Mouse (Mus musculus) retina, postnatal 1 day (tissue): ENCODE measurements at regions not wholly inside any gene's neighbourhood (a gene's known extent, or its start where the extent isn't known, plus 50 kb on each side); places are given as distances from the start of the nearest gene placed in this dataset.

Experiments
- DNase-seq: peaks from one replicate; pipeline ENCODE4 v3.0.0-alpha.2; 2012

DNA sequence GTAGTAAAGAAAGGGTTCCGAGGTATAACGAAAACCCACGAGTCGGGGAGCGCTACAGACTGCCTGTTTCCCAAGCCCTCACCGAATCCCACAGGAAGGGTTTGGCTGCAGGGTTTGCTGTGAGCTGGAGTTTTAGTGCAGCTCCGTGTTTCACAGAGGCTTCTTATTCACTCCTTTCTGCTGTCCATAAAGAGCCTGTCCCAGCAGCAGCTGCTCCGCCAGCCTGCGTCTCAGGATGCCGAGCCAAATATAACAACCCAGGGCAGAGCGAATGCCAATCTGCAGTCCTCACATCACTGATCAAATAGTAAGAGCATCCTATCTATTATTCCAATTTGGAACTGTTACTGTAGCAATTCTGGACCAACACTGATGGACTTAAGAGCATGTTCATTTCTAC is 110.7 kb upstream of the Mpp6 start:
- no peak for DNase-seq

DNA sequence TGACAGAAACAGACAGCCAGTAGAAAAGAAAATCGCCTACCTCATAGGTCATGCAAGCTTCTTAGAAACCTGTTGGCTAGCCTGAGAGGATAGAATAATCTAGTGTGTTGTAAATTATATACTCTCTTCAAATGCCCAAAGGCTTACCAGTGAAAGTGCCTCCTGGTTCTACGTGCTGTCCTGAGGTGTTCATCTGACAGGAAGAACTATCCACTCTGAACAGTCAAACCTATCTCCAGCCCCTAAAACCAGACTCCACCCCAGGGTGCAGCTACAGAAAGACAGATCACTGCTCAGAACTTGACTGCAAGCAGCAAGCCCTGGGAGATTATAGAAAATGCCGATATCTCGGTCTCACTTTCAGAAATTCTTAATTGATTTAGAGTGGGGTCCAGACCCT is 102.0 kb upstream of the Mpp6 start:
- DNase-seq = no peak

DNA sequence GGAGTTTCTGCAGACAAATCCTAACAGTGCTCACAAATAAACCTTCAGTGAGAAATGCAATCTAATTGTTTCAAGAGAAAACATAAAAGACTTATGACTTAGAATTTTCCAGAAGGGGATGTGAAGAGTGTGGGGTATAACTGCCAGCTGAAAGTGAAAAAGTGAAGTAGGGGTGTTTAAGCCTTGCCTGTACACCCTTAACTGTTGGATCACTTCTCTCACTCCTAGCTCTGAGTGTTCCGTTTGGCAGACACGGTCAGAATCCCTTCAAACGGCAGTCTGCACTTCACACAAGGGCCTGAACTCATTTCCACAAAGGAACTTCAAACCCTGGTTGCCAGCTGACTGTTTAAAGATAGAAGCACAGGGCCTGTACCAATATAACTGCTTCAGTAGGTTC is 101.2 kb upstream of the Mpp6 start:
- no peak for DNase-seq

DNA sequence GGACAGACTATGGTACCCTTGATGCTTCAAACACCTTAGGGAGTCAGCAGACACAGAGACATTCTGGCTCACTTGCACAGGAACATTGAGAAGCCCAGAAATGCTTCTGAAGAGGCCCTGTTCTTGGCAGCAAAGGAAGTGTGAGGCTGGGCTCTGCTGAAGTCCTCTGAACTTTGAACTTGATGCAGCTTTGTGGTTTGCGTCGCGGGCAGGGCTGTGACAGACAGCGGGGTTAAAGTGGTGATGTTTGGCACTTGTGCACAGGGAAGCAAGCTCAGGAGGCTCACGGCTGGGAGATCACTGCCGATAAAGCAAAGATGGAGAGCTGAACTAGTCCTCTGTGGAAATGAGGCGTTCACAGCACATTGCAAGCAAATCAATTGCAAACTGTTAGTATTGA is 100.7 kb upstream of the Mpp6 start:
- DNase-seq = no peak

DNA sequence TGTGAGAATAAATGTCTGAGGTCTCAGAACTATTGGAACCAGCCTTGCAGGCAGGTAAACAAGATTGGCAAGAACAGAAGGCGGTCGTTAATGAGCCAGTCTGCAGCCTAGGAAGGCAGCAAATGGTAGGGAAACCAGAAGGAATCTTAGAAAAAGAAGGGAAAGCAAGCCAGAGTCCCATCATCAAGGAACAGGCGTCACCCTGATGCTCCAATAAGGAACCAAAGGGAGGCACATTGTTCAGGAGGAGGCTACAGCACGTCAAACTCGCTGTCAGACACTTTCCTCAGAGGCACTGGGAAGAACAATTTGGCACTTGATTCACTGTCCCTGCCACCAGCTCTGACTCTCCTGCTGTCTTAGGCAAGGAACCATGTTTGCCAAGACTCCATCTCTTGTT is 100.2 kb upstream of the Mpp6 start:
- DNase-seq = no peak

DNA sequence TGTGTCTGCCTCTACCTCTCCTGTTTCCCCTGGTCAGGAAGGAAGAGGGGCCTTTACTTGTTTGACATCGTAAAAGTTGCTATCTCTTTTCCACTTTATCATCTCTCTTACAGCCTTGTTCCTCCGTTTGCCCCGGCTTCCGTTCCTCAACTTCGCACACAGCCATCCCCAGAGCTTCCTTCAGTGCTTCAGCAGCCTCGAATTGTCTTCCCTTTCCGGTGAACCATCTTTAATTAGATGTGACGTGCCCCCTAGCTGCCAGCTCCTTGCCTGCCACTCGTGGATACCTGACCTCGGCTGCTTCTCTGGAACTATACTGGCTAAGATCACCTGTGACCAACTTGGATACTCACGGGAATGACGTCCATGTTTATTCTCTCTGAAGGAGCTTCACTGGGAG is 99.0 kb upstream of the Mpp6 start:
- peak; percentile 44 for DNase-seq

DNA sequence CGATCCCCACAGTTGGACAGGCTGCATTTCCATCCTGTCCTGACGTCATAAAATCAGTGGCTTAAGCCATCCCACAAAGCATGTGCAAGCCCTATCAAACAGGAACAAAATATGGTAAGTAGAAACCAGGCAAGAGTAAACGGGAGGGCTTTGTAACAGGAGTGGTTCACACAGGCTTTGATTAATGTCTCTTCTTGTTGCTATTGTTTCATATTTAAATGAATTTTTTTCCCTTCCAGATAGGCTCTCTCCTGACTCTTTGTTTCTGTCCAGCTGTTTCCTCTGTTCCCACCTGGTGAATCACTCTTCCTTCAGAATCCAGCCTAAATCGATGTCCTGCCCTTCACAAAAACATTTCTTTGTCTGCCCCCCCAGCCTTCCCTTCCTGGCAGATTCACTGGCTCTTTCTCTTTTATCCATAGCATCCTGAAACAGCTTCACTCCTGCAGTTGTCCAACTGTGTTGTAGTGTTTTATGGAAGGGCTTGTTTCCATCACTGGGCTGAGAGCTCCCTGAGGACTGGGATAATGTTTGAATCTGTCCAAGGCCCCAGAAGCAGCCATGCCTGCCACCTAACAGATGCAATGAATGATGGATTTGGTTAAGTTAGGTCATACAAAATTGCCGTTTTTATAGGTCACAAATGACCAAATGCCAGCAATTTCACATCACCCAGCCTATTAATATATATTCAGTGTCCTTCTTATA is 98.1 kb upstream of the Mpp6 start:
- no peak for DNase-seq

DNA sequence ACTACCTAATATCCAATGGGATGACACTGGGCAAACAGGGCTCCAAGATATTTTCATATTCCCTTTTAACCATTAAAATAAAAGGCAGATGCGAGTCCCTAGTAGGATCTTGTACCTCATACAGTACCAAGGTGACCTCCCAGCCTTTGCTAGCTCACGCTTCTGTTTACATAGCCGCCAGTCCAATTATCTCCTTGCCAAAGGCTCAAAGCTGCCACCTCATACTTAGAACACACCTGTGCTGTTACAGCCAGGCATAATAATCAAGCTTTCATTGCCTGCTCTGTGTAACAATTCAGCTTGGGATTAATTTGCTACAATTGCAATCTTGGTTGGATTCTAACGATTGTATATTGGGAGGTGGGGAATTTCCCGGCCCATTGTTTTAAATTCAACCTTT is 97.0 kb upstream of the Mpp6 start:
- no peak for DNase-seq

DNA sequence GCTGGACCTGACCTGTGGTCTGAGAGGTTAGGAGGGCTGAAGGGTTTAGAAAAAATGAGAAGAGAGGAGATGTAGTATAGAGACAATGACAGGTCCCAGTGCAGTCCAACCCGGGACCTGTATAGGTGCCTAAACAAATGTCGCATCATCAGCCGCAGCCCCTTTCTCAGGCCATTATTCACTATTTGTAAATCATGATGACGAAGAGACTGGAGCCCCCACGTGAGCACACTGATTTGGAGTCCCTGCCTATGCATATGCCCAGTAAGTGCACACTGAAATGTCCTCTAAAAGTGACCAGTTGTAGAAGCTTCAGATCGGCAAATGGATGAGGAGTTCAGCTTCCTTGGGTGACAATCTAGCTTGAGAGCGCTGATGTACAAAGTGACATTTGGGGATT is 96.2 kb upstream of the Mpp6 start:
- DNase-seq = no peak

DNA sequence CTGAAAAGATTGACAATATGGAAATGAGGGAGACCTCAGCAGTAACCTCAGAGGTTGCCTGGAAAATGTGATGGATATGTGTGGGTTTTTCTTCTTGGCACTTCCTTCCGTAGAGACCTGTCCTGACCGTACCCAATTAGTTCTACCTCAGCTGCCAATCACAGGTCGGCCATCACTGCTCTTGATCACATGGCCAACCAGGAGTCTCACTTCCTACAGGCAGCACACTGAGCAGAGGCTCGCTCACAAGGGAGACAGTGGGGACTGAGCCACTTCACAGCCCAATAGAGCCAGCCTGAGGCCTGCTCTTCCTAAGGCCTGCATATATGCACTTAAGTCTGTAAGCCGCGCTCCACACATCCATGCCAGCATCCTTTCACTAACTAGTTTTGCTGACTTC is 82.1 kb upstream of the Mpp6 start:
- DNase-seq = no peak

DNA sequence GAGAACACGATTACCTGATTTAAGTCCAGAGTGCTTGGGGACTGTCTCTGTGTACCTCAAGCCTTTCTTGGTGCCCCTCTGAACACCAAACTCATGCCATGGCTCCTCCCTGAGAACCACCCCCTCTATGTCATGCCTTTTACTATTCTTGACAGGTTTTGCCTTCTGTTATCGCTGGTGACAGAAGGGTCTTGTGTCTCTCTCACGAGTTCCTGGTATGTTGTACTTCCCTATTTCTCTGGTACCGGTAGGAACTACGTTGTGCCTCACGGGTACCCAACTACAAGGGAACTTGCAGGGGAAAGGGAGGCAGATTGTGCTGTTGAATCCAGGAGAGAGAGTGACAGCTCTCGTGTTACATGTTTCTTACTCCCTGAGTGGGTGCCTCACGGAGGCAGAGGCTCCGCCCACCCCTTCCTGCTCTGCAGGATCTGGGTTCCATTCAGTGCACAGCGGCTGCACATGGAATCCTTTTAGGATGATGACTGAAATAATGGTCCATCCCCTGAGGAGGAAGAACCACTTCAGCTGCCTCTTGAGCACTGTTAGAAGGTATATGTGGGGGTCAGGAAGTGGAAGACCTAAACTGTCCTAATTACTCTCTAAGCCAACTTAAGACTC is 80.0 kb upstream of the Mpp6 start:
- DNase-seq = no peak

DNA sequence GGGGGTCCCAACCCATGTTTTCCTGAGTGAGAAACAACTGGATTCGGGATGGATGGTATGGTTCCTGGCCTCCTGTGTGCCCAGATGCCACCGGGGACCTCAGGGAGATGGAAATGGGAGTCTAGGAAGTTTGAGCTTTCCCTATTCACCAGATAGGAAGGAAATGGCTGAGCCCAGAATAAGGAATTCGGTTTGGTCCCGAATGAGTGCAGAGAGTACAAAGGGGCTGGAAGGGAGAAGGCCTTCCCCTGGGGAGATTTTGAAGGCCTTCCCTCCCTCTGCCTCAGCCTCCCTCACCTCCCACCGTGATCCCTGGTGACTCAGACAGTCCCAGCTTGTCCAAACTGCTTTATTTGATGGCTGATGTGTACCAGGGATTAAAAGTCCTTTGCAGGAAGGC is 78.7 kb upstream of the Mpp6 start:
- no peak for DNase-seq

DNA sequence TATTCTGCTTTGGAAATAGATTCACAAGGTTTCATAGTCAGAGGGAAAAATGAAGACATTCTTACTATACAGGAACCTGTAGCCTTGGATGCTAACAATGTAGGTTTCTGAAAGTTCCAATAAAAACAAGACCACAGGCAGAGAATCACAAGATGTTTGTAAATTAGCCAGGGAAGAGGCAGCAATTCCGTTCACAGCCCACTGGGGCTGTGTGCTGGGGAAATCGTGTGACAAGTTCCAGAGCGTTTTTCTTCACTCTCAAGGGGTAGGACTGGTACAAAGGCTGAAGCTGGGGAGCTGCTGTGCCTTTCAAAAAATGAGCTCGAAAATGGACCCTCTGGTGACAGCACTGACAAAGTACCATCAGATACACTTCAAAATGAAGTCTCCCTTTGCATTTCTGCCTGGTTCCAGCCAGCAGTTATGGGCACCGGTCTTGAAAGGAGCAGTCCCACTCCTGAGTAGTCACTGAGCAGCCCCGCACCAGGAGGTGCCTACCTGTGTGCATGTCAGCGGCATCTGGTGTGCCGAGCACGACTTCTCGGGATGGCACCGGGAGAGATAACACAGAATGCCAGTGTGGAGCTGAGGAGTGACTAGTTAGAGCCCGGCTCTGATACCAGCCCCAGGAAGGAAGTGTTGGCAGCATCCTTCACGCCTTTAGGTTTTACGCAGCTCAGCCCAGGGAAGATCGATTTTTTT is 77.0 kb upstream of the Mpp6 start:
- no peak for DNase-seq

DNA sequence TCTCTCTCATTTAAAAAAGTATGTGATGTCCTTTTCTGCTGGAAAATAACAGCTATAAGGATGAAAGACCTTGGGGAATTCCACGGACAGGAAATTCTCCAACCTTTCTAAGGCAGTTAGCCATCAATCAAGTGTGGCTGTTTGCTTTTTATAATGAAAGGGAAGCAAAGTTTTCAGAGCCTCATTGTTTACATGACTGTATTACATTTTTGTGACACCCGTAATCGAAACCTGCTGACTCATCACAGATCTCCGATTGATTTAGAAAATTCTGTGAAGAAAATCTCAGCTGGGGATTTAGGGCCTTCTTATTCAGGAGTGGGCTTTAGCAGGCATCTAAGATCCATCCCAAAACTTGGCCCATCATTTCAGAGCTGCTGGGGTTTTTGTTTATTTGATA is 72.4 kb upstream of the Mpp6 start:
- DNase-seq = no peak

DNA sequence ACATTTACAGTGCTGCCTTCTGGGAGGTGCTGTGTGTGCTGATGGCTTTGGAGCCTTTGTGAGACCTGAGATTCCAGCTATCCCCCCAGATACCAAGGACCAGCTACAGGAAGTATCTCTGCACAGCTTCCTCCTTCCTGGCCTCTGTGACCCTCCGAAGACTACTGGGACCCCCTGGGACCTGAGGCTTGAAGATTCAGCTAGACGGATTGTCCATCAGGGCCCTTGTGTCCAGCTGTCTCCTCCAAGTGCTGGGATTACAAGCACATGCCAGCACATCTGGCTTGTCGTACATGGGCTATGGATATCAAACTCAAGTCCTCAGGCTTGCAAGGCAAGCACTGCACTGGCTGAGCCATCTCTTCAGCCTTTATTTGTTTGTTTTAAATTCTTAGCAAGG is 71.7 kb upstream of the Mpp6 start:
- no peak for DNase-seq

DNA sequence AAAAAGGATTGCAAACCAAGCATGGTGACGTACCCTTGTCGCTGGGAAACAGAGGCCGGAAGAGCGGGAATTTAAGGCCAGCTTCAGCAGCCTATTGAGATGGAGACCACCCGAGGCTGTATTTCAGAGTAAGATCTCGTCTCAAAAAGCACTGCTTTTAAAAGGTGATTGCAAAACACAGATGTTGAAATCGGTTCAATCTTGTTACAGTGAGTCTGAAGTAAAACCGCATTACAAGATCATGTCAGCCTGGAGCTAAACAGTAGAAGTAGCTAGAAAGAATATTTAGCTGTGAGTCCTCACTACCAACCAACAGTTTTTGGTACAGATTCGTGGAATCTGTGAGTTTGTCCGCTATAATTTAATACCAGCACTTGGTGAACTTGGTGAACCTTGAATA is 69.0 kb upstream of the Mpp6 start:
- DNase-seq = no peak

DNA sequence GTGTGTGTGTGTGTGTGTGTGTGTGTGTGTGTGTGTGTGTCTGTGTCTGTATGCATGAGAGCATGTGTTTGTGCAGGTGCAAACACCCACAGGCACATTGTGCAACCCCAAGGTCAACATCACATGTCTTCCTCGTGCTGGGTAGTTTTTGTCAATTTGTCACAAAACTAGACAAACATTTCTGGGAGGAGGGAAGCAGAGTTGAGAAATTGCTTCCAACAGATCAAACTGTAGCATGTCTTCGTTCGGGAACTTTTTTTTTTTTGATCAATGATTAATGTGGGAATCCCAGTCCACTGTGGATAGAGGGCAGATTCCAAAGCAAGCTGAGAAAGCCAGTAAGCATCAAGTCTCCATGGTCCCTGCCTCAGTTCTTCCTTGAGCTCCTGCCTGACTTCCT is 67.9 kb upstream of the Mpp6 start:
- DNase-seq = no peak

DNA sequence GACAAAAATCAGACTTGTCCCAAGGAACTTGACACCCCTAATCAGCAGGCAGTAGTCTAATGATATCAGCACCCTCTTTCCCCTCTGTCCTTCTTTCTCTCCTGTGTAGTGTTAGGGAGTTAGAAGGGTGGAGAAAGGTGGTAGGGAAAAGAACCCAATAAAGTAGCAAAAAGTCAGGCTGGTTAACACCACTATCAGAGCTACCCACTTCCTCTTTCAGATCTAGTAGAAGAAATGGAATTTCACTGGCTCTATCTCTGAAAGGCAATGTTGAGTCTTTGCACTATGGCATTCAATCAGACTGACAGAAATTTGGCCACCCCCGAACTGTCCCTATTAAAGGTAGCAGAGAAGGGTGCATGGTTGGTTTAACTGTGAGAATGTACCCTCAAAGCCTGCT is 65.9 kb upstream of the Mpp6 start:
- DNase-seq = no peak

DNA sequence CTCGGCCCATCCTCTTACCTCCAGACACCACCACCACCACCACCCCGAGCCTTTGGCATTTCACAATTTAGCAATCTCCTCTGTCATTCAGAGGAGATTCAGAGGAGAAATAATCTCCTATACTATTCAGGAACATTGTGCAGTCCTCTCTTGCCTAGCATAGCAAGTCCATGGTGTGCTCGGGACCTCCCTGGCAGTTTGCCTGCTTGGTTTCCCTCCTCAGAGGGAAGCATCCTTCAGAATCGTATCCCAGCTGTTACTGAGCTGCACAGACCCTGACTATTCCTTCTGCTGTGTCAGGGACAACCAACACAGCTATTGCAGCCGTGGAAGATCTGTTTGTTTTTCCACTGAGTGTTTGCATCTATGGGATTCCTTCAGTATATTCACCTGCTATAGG is 63.3 kb upstream of the Mpp6 start:
- no peak for DNase-seq

DNA sequence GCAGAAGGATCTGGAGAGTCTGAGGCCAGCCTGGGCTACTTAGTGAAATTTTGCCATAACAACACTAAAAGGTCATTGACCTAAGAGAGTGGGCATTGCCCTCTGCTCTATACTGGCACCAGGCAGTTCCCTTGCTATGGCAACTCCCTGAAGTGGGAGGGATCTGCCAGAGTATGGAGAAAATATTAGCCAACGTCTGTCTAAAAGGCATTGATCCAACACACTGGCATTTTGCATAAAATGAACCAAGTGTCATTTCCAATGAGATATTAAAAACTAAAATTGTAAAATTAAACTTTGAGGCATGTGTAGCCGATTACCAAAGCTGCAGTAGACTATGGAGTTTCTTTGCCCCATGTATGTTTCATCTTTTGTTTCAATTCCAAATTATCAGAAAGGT is 57.6 kb upstream of the Mpp6 start:
- no peak for DNase-seq

DNA sequence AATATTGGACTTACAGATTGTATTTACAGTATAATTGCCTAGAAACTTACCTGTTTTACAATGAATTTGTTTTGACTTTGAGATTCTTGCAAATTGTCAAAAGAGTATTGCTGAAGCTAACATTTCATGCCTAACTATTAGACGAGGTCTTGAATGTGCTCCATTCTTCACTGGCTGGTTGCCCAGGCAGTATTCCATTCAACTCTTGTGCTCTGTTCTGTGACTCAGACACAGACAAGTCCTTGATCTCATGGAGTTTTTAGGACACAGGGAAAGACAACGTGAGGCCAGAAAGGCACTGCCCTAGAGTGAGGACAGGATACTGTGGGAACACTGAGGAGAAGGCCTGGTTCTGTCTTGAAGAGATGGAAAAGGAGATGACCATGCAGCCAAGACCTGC is 57.0 kb upstream of the Mpp6 start:
- no peak for DNase-seq

DNA sequence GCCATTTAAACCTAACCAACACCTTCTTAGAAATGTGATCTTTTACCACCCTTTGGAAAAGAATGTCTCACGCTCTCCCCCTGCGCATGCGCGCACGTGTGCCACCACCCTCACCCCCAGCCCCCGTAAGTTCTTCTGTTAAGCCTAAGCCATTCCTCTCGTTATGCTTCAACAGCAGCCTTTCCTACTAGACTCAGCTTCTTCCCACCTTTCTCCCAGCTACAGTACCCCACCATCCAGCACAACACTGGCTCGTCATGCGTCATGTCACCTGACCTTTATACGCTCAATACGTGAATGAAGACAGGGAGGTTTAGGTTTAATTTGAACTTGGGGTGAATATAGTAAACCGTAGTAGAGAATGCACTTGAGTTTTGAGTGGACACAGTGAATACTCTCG is 55.8 kb upstream of the Mpp6 start:
- no peak for DNase-seq

DNA sequence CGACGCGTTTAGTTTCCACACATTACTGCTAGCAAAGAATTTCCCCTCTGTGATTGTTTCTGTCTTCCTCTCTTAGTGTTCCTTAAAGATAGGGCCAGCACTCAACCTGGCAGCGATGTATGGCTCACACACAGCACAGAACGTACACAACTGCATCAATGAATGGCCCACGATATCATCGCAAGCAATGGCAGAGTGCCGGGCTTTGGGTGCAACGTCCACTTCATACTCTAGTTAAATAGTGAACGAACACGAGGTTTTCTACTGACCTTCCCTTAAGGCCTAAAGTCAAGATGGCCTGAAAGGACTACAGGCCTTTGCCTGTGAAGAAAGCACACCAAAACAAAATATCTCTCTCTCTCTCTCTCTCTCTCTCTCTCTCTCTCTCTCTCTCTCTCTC is 51.4 kb upstream of the Mpp6 start:
- no peak for DNase-seq

DNA sequence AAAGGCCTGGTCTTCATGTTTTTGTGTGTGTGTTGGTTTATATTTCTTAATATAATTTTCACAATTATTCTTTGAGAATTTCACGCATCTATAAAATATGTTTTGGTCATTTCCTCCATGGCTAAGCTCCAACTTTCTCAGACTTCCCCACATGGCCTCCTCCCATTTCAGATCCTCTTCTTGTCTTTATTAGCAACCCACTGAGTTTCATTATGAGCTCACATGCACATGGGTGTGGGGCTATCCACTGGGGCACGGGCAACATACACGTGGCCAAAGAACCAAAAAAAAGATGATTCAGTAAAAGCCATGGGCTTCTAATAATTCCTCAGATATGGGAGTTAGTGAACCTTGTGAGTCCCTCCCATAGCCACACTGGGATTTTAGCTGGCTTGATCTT is 50.1 kb upstream of the Mpp6 start:
- no peak for DNase-seq
